Mouse (Mus musculus): ENCODE data around the gene Tdpoz4.
"Not testable (repeated sequence)": the region's sequence is repeated elsewhere in the genome, so short reads cannot be mapped to it uniquely, and the experiment has no call there.

- TF ChIP-seq CTCF, EP300 (IDR thresholded peaks at IDR 0.05): not testable (repeated sequence)
Measured at GRCm38 (mm10) chr3:93825720-93826119, 29.5 kb downstream of the Tdpoz4 start, which contains the start of gene Tdpoz3.

Data from lung, postnatal 0 days (tissue).